Mouse (Mus musculus) hindbrain, postnatal 0 days (tissue): ENCODE results near the gene Srsf12. TPM values are rescaled to one million over a fixed set of nuclear protein-coding genes. Genes with fewer than 3 reads are reported as not detected.

ENCODE experiments used
- ATAC-seq: fragments of 200-750 bp; cut with Nextera tagmentation; 2 replicates; pipeline ENCODE4 v1.8.0; 2017; ENCODE audit warnings: mild to moderate bottlenecking, moderate TSS enrichment, moderate library complexity
- DNase-seq: peaks from one replicate; pipeline ENCODE4 v3.0.0-alpha.2; 2015; ENCODE audit warnings: low spot score
- H3K27ac ChIP-seq: fragments of 300-500 bp; sonication (generic); 2 replicates; pipeline ENCODE4 v1.5.1; 2014; ENCODE audit warnings: mild to moderate bottlenecking
- H3K27me3 ChIP-seq: fragments of 300-500 bp; sonication (generic); 2 replicates; pipeline ENCODE4 v1.6.1; 2014; ENCODE audit warnings: low read length, mixed read lengths; ENCODE audit not compliant: insufficient read depth
- H3K36me3 ChIP-seq: fragments of 300-500 bp; sonication (generic); 2 replicates; pipeline ENCODE4 v1.6.1; 2014; ENCODE audit warnings: low read length, mixed read lengths; ENCODE audit not compliant: insufficient read depth
- H3K4me1 ChIP-seq: fragments of 300-500 bp; sonication (generic); 2 replicates; pipeline ENCODE4 v1.6.1; 2014; ENCODE audit warnings: antibody characterized with exemption, low read length, mixed read lengths; ENCODE audit not compliant: insufficient read depth
- H3K4me2 ChIP-seq: fragments of 300-500 bp; sonication (generic); 2 replicates; pipeline ENCODE4 v1.6.1; 2014; ENCODE audit warnings: low read depth, mild to moderate bottlenecking, low read length, moderate library complexity, mixed read lengths
- H3K4me3 ChIP-seq: fragments of 300-500 bp; sonication (generic); 2 replicates; pipeline ENCODE4 v1.5.1; 2014; ENCODE audit warnings: low read length
- H3K9ac ChIP-seq: fragments of 300-500 bp; sonication (generic); replicated peaks from 2 replicates; pipeline ENCODE4 v1.6.1; 2014; ENCODE audit warnings: mild to moderate bottlenecking, low read length, moderate library complexity, mixed read lengths
- H3K9me3 ChIP-seq: fragments of 300-500 bp; sonication (generic); 2 replicates; pipeline ENCODE4 v1.6.1; 2016; ENCODE audit warnings: low read length, mixed read lengths
- CTCF ChIP-seq: IDR thresholded peaks from 2 replicates; pipeline ENCODE4 v1.5.1; 2016; ENCODE audit warnings: antibody characterized with exemption, control low read depth, low read depth
- WGBS: fragments of 180-500 bp; shearing (Covaris S2); extraction: QIAGEN DNeasy Blood & Tissue Kit; methylation state at CpG from one replicate; pipeline ENCODE4 v1.1.7; 2014; 5-methylcytosine and 5-hydroxymethylcytosine counted together
- polyA plus RNA-seq: library from polyadenylated mRNA; unstranded; fragments of >200 nt; fragmentation: Nextera tagmentation; extraction: Ambion mirVana; gene quantifications from 2 replicates; pipeline ENCODE4 v1.2.1, GENCODE M21; 2015
- total RNA-seq: library from RNA; depleted of rRNA; stranded (reverse); fragments of >200 nt; gene quantifications from 2 replicates; pipeline ENCODE4 v1.2.3, GENCODE M21; 2014

Gene Srsf12
- total and polyA plus RNA-seq, 2 experiments from 2014 or later, result 56.6 to 64.9 TPM

DNA sequence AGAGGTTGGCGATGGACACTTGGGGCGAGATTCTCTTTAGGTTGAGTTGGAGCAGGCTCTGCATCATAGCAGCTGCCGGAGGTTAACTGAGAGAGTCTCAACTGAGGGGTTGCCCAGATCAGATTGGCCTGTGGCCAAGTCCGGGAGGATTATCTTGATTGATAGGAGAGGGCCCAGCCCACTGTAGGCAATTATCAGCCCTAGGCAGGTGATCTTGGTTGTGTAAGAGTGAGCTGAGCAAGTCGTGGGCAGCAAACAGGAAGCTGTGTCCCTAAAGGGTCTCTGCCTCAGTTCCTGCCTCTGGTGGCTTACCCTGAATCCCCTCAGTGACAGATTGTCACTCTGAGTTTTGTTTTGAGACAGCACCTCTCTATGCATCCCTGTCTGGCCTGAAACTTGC, 33.7 kb downstream of the Srsf12 start:
- H3K27me3 ChIP-seq, result no peaks in the 10 kb centered on the region
- DNase-seq (peak; percentile 32), ATAC-seq (no peak)
- no peak overlapping the region for H3K9ac ChIP-seq
- no peak overlapping the region for H3K27ac ChIP-seq
- H3K4me3 ChIP-seq, result no peak overlapping the region
- TF ChIP-seq CTCF, result no peak
- 59% methylated on average over 5 of the region's 5 CpGs for WGBS
- no peak overlapping the region for H3K4me2 ChIP-seq
- no peaks in the 10 kb centered on the region for H3K9me3 ChIP-seq
- no peaks in the 10 kb centered on the region for H3K4me1 ChIP-seq
- peaks cover 11% of the 10 kb centered on the region; the same call in 1 of the 2 replicates for H3K36me3 ChIP-seq

DNA sequence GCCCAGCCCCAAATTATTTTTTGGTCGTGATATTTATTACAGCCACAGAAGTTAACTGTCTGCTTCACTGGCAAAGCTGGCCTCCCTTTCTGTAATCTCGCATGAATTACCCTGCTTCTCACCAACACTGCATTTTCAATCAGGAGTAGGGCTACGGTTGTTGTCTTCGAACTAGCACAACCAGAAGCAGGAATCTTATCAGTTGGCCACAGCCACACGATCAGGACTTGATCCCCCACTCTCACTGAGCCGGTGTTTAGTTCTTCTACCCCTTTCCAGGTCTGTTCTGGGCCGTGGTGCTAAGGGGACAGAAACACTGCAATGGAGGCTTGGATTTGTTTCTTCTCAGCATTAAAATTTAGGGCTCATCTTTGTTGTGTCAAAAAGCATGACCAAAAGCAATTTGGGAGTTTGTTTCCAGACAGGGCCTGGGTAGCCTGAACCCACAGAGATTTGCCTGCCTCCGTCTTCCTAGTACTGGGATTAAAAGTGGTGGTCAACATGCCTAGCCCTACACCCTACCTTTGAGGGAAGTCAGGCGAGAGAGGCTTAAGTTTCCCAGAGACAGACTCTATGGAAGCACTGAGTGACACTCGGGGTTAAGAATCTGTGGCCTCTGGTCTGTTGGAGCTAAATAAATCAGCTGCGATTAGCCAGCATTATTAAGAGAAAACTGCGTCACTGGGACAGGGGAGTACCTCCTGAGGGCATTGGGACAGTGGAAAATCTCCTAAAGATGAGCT, 34.4 kb downstream of the Srsf12 start:
- H3K27ac ChIP-seq, result no peak overlapping the region
- WGBS, result 77% methylated on average over 12 of the region's 12 CpGs

DNA sequence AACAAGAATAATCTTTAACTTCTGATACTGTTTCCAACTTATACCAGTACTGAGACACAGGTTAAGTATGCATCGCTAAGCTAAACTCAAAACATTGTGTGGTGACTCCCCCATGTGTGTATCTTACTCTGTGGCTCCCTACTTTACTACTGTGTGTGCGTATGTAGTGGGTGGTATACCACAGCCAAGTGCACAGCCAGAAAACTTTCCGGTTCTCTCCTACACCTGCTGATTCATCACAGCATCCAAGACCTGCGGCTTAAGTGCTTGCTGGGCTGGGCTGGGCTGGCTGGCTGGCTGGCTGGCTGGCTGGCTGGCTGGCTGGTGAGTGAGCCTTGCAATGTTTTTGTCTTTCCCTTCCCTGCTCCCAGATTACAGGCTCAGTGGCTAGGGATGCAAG, 35.1 kb downstream of the Srsf12 start:
- H3K9me3 ChIP-seq, result no peaks in the 10 kb centered on the region
- H3K4me1 ChIP-seq, result no peaks in the 10 kb centered on the region
- H3K9ac ChIP-seq, result no peak overlapping the region
- no peak for ATAC-seq
- H3K36me3 ChIP-seq, result peaks cover 11% of the 10 kb centered on the region; the same call in 1 of the 2 replicates
- H3K27me3 ChIP-seq, result no peaks in the 10 kb centered on the region
- DNase-seq, result no peak
- WGBS, result 86% methylated on average over 4 of the region's 4 CpGs
- H3K4me3 ChIP-seq, result no peak overlapping the region
- H3K27ac ChIP-seq, result no peak overlapping the region
- H3K4me2 ChIP-seq, result no peak overlapping the region
- no peak for TF ChIP-seq CTCF

More for the DNA sequence above, 34.4 kb downstream of the Srsf12 start:
- ATAC-seq (no peak), DNase-seq (no peak)
- Histone ChIP-seq H3K4me1 (no peaks in the 10 kb centered on the region), H3K36me3 (peaks cover 11% of the 10 kb centered on the region; the same call in 1 of the 2 replicates), H3K27me3 (no peaks in the 10 kb centered on the region), H3K4me3 (no peak overlapping the region), H3K9ac (no peak overlapping the region), H3K4me2 (no peak overlapping the region), H3K9me3 (no peaks in the 10 kb centered on the region)
- no peak for TF ChIP-seq CTCF

DNA sequence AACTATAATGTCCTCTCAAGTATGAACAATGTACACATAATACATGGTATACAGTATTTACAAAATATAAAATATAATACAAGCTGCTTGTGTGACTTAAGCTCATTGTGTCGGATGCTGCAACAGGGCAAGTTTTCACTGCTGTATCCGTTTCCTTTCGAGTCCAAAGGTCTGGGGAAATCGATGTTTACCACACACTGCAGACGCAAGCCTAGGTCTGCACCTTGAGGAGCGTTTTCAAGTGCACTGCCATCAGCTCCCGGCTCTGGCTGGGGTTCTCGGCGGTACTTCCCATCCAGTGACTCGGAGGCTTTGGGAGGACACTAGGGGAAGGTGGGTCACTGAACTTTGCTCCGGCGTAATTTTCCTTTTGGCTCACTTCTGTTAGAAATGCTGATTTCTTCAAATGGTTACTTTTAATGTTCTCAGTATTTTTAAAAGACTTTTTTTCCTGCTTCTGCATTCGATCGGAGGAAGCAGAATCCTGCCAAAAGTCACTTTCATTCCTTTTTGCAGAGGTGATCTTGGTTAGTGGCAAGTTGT, 37.1 kb downstream of the Srsf12 start:
- Histone ChIP-seq H3K4me1 (no peaks in the 10 kb centered on the region), H3K36me3 (peaks cover 11% of the 10 kb centered on the region; the same call in 1 of the 2 replicates), H3K9me3 (no peaks in the 10 kb centered on the region), H3K9ac (no peak overlapping the region), H3K27ac (no peak overlapping the region), H3K4me2 (peak overlapping the region; percentile 52), H3K27me3 (no peaks in the 10 kb centered on the region), H3K4me3 (peak overlapping the region; percentile 98; the same call in 1 of the 2 replicates)
- no peak for DNase-seq
- TF ChIP-seq CTCF, result no peak
- 86% methylated on average over 14 of the region's 14 CpGs for WGBS
- ATAC-seq, result no peak

DNA sequence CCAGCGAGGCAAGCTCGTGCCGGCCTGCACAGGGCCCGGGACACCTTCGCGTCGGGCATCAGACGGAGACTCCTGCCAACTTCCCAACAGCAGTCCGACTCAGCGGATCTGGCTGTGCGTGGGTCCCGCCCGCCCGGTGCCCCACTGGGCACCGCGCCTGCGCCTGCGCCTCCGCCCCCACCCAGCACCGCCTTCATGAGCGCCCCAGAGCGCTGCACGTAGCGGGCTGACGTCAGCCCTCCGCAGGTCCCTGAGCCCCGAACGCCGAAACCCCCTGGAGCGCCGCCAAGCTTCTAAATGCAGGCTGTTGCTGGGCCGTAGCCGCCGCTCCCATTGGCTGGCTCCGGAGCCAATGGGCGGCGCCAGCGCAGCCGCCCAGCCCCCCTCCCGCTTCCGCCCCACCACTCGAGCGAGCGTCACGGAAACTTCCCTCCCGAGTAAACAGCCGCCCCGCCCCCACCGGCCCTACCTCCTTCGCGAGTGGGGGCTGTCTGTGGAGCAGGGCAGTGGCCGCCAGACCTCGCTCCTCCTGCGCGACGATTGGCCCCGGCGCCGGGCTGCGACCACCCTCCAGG, 38.8 kb downstream of the Srsf12 start:
- Histone ChIP-seq H3K9me3 (no peaks in the 10 kb centered on the region), H3K27ac (peak overlapping the region; percentile 100), H3K36me3 (peaks cover 11% of the 10 kb centered on the region; the same call in 1 of the 2 replicates), H3K9ac (peak overlapping the region; percentile 100), H3K4me1 (no peaks in the 10 kb centered on the region), H3K4me3 (peak overlapping the region; percentile 98), H3K4me2 (peak overlapping the region; percentile 52), H3K27me3 (no peaks in the 10 kb centered on the region)
- peak; percentile 99 for DNase-seq
- WGBS, result 1% methylated on average over 52 of the region's 60 CpGs
- TF ChIP-seq CTCF, result no peak
- ATAC-seq, result peak; percentile 95

DNA sequence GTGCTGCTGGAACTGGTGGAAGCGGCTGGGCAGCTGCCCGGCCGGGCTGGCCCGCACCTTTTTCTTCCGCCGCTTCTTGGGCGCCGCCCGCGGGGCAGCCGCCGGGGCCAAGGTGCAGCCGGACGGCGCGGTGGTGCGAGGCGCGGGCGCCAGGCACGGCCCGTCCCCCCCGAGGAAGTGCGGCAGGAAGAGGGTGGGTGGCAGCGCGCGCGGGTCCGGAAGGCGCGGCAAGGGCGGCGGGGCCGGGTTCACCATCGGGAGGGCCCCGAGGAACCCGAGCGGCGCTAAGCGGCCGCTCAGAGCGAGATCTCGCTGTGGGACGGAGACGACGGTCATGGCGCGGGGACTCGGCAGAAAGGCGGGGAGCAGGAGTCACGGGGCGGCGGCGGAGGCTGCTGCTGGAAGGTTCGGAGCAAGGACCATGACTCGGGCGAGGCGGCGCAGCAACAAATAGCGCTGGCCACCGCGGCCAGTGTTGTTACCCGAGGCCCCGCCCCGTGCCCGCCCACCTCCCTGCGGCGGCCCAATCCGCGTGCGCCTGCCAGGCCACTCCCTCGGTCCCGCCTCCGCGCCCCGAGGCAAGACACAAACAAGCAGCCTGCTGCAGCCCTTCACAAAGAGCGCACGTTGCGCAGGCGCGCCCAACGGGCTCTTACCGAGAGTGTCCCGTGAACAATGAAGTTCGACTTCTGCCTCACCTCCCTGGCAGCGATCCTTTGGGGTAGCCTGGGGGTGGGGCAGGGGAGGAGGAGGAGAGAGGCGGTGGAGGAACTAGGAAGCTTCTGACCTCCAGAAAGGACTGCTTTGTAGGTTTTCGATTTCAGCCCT, 39.5 kb downstream of the Srsf12 start:
- peak overlapping the region; percentile 98 for H3K4me3 ChIP-seq
- TF ChIP-seq CTCF, result no peak
- H3K27ac ChIP-seq, result peak overlapping the region; percentile 100
- peak overlapping the region; percentile 52 for H3K4me2 ChIP-seq
- WGBS, result under 1% methylated on average over 50 of the region's 88 CpGs
- peak overlapping the region; percentile 100 for H3K9ac ChIP-seq
- DNase-seq (peak; percentile 99), ATAC-seq (peak; percentile 95)
- peaks cover 11% of the 10 kb centered on the region; the same call in 1 of the 2 replicates for H3K36me3 ChIP-seq
- no peaks in the 10 kb centered on the region for H3K9me3 ChIP-seq
- H3K4me1 ChIP-seq, result no peaks in the 10 kb centered on the region
- H3K27me3 ChIP-seq, result no peaks in the 10 kb centered on the region
